Mouse (Mus musculus): ENCODE results near the gene Cox4i2.

DNA sequence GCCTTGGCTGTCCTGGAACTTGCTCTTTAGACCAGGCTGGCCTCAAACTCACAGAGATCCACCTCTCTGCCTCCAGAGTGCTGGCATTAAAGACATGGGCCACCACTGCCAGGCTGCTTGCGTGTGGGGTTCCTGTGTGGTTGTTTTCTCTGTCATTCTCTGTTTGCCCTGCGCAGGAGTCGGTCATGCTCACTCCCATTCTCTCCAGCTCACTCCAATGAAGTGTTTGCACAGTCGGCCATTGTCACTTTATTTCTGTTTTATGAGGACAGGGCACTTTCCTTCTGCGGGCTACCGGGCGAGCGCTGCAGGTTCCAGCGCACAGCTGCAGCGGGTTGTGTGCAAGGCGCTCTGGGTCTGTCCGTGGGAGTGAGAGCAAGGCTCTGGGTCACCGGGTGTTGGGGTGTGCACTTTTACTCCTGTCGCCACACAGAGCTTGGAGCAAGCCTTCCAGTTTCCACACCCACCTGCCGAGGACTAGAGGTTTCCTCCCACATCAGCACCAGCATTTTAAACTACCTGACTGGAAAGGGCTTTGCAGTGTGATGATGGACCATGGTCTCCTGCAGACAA, 28.7 kb upstream of the Cox4i2 start:
- TF ChIP-seq CTCF (IDR thresholded peaks at IDR 0.05; ENCODE audit: low read depth) (no peak), EP300 (IDR thresholded peaks at IDR 0.05; ENCODE audit: low read depth) (no peak)
